Mouse (Mus musculus) 416B (cell line): ENCODE measurements at regions not wholly inside any gene's neighbourhood (a gene's known extent, or its start where the extent isn't known, plus 50 kb on each side); places are given as distances from the start of the nearest gene placed in this dataset.
"Not testable (repeated sequence)": the region's sequence is repeated elsewhere in the genome, so short reads cannot be mapped to it uniquely, and the experiment has no call there.

Experiments used
- DNase-seq: peaks from one replicate; pipeline ENCODE4 v3.0.0; 2011; ENCODE audit warnings: low read depth

DNA sequence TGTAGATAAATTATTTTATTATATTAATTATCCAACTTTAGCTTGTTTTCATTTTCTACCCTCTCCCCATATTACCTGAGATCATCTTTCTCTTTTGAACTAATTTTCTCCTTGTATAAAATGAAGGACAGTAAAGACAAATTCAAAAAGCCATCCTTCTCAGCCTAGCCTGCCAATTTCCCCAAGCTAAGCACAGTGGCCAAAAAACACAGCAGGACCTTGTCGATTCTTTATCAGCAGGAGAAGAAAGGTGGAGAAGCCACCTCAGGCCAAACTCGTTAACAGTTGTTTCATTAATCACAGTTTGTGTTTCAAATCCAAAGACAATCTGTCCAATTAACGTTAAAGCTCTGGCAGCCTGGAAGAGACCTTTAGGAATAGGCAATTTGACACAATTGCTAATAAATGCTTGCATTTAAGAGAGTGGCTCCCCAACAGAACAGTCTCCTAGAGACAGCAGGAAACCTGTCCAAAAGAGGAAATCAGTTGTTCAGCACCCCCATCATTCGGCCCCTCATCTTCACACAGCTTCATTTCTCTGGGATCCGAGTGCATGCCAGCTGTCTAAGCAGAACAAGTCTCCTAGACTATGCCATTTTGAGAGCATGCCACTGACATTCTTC, 135.7 kb upstream of the Tlr4 start:
- DNase-seq: no peak

DNA sequence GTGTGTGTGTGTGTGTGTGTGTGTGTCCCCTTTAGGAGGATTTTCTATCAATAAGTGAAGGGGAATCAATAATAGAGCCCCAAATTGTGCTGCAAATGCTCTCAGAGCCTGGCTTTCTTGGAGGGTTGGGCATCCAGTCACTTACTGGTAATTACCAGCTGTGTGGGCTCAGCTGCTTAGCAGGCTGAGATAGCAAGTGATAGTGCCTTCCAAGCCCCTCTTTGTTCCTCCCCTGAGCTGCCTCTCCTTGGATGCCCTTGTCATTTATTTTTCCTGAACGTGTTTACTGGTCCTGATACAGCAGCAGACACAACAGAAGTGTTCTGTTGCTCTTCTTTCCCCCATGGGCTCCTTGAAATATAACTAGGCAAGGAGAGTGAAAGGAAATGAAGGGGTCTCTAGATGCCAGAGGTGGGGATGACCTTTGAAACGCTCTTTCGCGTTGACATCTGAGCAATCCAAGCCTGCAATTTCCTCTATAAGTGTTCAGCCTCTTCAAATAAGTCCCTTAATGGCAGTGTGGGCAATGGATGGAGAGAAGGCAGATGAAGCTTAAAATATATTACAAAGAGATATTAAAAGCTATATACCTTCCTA, 133.3 kb upstream of the Tlr4 start:
- DNase-seq: no peak

DNA sequence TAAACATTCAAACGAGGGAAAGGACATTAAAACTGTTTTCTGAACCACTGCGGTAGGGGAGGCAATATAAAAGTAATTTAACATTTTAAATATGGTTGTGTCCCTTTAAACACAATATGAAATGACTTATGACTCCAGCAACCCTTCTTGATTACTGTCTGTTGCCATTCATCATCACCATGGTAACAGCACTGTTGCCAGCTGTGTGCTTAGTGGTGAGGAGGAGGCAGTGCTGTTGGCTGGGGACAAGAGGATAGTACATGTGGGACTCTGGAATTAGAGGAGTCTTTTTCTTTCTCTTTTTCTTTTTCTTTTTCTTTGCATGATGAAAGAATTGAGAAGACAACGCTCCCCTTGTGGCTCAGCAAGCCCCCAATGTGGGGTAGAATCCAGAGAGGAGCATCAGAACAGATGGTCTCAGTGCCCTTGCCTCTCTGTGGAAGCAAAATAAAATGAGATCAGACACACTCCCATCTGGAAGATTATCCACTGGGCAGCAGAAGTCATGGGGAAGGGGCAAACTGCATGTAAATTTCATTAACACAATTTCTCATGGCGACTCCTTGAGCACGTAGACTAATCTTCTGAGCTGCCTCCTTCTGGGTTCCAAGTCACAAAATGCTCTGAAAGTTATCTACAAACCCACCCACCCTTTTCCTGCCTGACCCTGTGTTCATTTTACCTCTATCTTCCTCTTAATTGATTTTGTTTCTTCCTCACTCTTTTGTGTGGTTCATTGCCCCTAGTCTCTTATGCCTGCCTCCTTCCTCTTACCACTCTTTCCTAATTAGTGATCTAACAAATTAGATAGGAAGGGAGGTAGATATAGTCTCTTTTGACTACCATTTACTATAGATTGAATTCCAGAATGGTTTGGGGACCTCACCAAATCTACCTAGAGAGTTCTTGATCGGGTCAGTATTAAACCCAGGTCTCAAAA, 111.3 kb upstream of the Tlr4 start:
- no peak for DNase-seq

DNA sequence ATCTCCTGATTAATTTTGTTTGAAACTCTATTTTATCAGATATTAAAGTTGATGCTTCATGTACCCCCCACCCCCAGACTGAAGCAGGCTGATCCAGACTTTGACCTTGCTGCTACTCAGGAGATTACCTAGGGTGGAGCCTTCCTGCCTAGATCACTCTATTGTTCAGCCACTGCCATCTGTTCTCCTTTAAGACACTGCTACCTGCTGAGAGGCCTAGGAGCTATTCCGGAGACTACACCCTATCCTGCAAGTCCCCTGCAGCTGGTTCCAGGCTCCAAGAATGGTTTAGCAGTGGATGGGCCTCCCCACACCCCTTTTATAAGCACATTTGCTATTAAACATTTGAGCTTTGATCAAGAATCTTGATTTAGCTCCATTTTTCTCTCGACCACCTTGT, 90.0 kb upstream of the Tlr4 start:
- no peak for DNase-seq

DNA sequence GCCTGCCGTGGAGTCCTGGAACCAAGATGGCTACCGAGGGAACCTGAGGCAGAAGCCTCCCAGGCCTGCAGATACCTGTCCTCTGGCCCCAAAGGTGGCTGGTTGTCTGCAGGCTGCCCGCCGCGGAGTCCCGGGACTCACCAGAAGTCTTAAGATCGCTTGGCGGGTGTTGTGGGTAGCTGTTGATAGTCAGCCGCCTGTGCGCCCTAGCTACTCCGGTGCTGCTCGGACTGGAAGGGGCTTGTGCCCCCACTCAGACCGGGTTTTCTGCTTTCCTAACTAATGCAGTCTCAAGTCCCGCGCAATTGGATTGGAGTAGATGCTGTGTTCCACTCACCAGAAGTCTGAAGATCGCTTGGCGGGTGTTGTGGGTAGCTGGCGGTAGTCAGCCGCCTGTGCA, 84.0 kb upstream of the Tlr4 start:
- DNase-seq: not testable (repeated sequence)

DNA sequence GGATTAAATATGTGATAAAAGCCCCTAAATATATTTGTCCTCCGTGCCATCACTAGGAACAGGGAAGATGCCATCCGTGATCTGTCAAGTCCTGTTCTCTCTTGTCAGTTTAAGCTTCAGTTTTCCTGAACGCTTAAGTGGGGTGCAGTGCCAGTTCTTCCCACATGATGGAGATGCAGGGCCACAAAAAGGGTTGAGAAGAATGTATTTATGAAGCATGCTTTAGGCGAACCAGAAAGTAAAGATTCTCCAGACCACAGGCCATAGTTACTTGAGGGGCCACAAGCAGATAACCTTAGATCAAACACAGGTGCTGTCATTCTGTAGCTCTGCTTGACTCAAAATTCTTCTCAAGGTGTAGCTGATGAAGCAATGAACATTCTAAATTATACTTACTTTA, 58.6 kb upstream of the Tlr4 start:
- peak; percentile 56 for DNase-seq
